In genomic region chr8:12315177-12315576, GRCm38 (mm10) we compare ENCODE assay signal across 37 mouse cellular contexts. TPM values are rescaled to one million over a fixed set of nuclear protein-coding genes. Genes with fewer than 3 reads are reported as not detected.
DNase-seq lines count a peak whose midpoint lies in the region; ATAC-seq and TF ChIP-seq lines count a peak whose summit lies in the region.
"Had no signal": no experiment of that assay in that cellular context is flagged by ENCODE, and none has a peak within 500 bp of the region (broad histone marks: within the 10 kb centered on the region; RNA-seq: fewer than 3 reads in every experiment).

No protein-coding gene starts in this region.

- no peak for TF ChIP-seq CTCF in midbrain, postnatal 0 days (IDR thresholded peaks at IDR 0.05)

- H3K36me3 ChIP-seq in forebrain, embryonic 14.5 days (ENCODE audit: control insufficient read depth, insufficient read depth, low read length), result no peaks in the 10 kb centered on the region
- no peaks in the 10 kb centered on the region for H3K36me3 ChIP-seq in forebrain, embryonic 13.5 days (ENCODE audit: poor library complexity, severe bottlenecking)
- H3K36me3 ChIP-seq in midbrain, postnatal 0 days (ENCODE audit: insufficient read depth, low read length), result no peaks in the 10 kb centered on the region
- no peaks in the 10 kb centered on the region for H3K36me3 ChIP-seq in midbrain, embryonic 10.5 days
- H3K36me3 ChIP-seq: embryonic facial prominence, embryonic 10.5 days; embryonic facial prominence, embryonic 15.5 days; forebrain, embryonic 12.5 days; limb, embryonic 12.5 days; liver, embryonic 15.5 days had no signal

- H3K9me3 ChIP-seq in forebrain, embryonic 14.5 days (replicated peaks; ENCODE audit: control insufficient read depth, low read length), result no peaks in the 10 kb centered on the region
- H3K9me3 ChIP-seq in forebrain, embryonic 13.5 days (replicated peaks), result 0 out of 2 replicates have a peak, but pooled peaks cover 5% of the 10 kb centered on the region
- no peaks in the 10 kb centered on the region for H3K9me3 ChIP-seq in midbrain, postnatal 0 days (ENCODE audit: low read length)
- no peaks in the 10 kb centered on the region for H3K9me3 ChIP-seq in midbrain, embryonic 10.5 days (replicated peaks)
- H3K9me3 ChIP-seq: embryonic facial prominence, embryonic 10.5 days; embryonic facial prominence, embryonic 15.5 days; forebrain, embryonic 12.5 days; limb, embryonic 12.5 days; liver, embryonic 15.5 days had no signal

- no peak overlapping the region for H3K9ac ChIP-seq in forebrain, embryonic 14.5 days (ENCODE audit: low read length)
- H3K9ac ChIP-seq in forebrain, embryonic 13.5 days, result no peak overlapping the region
- H3K9ac ChIP-seq in midbrain, postnatal 0 days (replicated peaks; ENCODE audit: low read length, poor library complexity, severe bottlenecking), result no peak overlapping the region
- H3K9ac ChIP-seq: embryonic facial prominence, embryonic 15.5 days; forebrain, embryonic 12.5 days; limb, embryonic 12.5 days; liver, embryonic 15.5 days; lung, embryonic 14.5 days had no signal

- no peak overlapping the region for H3K4me2 ChIP-seq in forebrain, embryonic 14.5 days (ENCODE audit: low read length)
- no peak overlapping the region for H3K4me2 ChIP-seq in forebrain, embryonic 13.5 days
- no peak overlapping the region for H3K4me2 ChIP-seq in midbrain, postnatal 0 days (ENCODE audit: low read depth, low read length, poor library complexity, severe bottlenecking)
- H3K4me2 ChIP-seq: embryonic facial prominence, embryonic 15.5 days; forebrain, embryonic 12.5 days; heart, embryonic 11.5 days; limb, embryonic 12.5 days; liver, embryonic 15.5 days; lung, embryonic 14.5 days had no signal

- H3K4me1 ChIP-seq in forebrain, embryonic 14.5 days (ENCODE audit: control insufficient read depth, insufficient read depth, low read length), result peaks cover 34% of the 10 kb centered on the region
- H3K4me1 ChIP-seq in forebrain, embryonic 13.5 days, result peaks cover 53% of the 10 kb centered on the region
- peaks cover 4% of the 10 kb centered on the region; the same call in 1 of the 2 replicates for H3K4me1 ChIP-seq in midbrain, postnatal 0 days (ENCODE audit: insufficient read depth, low read length)
- peaks cover 19% of the 10 kb centered on the region for H3K4me1 ChIP-seq in midbrain, embryonic 10.5 days
- H3K4me1 ChIP-seq: liver, embryonic 15.5 days had no signal

- H3K27ac ChIP-seq in forebrain, embryonic 14.5 days (ENCODE audit: low read depth, low read length), result no peak overlapping the region
- no peak overlapping the region for H3K27ac ChIP-seq in forebrain, embryonic 13.5 days
- no peak overlapping the region for H3K27ac ChIP-seq in midbrain, postnatal 0 days (ENCODE audit: low read depth, low read length)
- no peak overlapping the region for H3K27ac ChIP-seq in midbrain, embryonic 10.5 days (replicated peaks)
- H3K27ac ChIP-seq: embryonic facial prominence, embryonic 10.5 days; embryonic facial prominence, embryonic 15.5 days; forebrain, embryonic 12.5 days; gastrocnemius, adult 2 months; limb, embryonic 12.5 days; liver, embryonic 15.5 days; stomach, postnatal 0 days had no signal

- no peak for ATAC-seq in forebrain, embryonic 14.5 days
- no peak for ATAC-seq in forebrain, embryonic 13.5 days
- ATAC-seq in midbrain, postnatal 0 days (ENCODE audit: low FRiP score), result no peak
- ATAC-seq: intestine, postnatal 0 days; Patski had no signal

- DNase-seq in forebrain, embryonic 14.5 days (ENCODE audit: low spot score), result peak; percentile 67
- DNase-seq in layer of hippocampus, postnatal 10 days (ENCODE audit: low spot score in 2 of 2), result peak; percentile 41 to 59
- DNase-seq in layer of hippocampus, adult 11-12 months (ENCODE audit: low spot score), result no peak
- peak; percentile 82 for DNase-seq in midbrain, postnatal 0 days (ENCODE audit: low spot score)
- no peak for DNase-seq in midbrain, embryonic 10.5 days (ENCODE audit: low spot score)
- DNase-seq in right cerebral cortex, postnatal 4 days, result peak; percentile 58
- no peak for DNase-seq in right cerebral cortex, adult 2 months (ENCODE audit: low spot score in 2 of 2)
- DNase-seq: adrenal gland, postnatal 10 days; cerebellum, adult 11 months; cerebellum, postnatal 25 days; gastrocnemius, adult 2 months; gastrocnemius, postnatal 36 days; heart, adult 18-20 months; heart, postnatal 36 days; kidney, adult 9 months; kidney, postnatal 10 days; lung, embryonic 14.5 days; lung, postnatal 14 days; thymus, adult 18-20 months; thymus, postnatal 25 days had no signal

- H3K4me3 ChIP-seq in forebrain, embryonic 14.5 days (ENCODE audit: low read depth, low read length), result no peak overlapping the region
- H3K4me3 ChIP-seq in forebrain, embryonic 13.5 days, result no peak overlapping the region
- H3K4me3 ChIP-seq in midbrain, postnatal 0 days (ENCODE audit: low read depth, low read length), result no peak overlapping the region
- no peak overlapping the region for H3K4me3 ChIP-seq in midbrain, embryonic 10.5 days
- H3K4me3 ChIP-seq: embryonic facial prominence, embryonic 10.5 days; embryonic facial prominence, embryonic 15.5 days; forebrain, embryonic 12.5 days; gastrocnemius, adult 2 months; limb, embryonic 12.5 days; liver, embryonic 15.5 days had no signal

- WGBS in forebrain, embryonic 14.5 days, result 22% methylated on average over 5 of the region's 5 CpGs
- 32% methylated on average over 5 of the region's 5 CpGs for WGBS in forebrain, embryonic 13.5 days
- WGBS in midbrain, postnatal 0 days, result 44% methylated on average over 5 of the region's 5 CpGs
- WGBS in midbrain, embryonic 10.5 days, result 71% methylated on average over 5 of the region's 5 CpGs

- peaks cover 20% of the 10 kb centered on the region for H3K27me3 ChIP-seq in forebrain, embryonic 14.5 days (replicated peaks; ENCODE audit: control insufficient read depth, insufficient read depth, low read length)
- peaks cover 59% of the 10 kb centered on the region for H3K27me3 ChIP-seq in forebrain, embryonic 13.5 days
- H3K27me3 ChIP-seq in midbrain, postnatal 0 days (ENCODE audit: insufficient read depth, low read length), result peaks cover 29% of the 10 kb centered on the region
- H3K27me3 ChIP-seq in midbrain, embryonic 10.5 days (ENCODE audit: low read depth, poor library complexity, severe bottlenecking), result peaks cover 100% of the 10 kb centered on the region

RNA-seq across cellular contexts. Expression of gene A230072I06Rik, which starts 36.6 kb away (rescaled TPM):
- 0.27 TPM in 1 of 2 replicates, not detected in the other for polyA plus RNA-seq in forebrain, embryonic 14.5 days (2014; fragmentation: Nextera tagmentation; extraction: Ambion mirVana)
- 0.21 and 0.28 TPM in 2 replicates for polyA plus RNA-seq in forebrain, embryonic 13.5 days (2015; fragmentation: Nextera tagmentation; extraction: Ambion mirVana)
- under 1 TPM in 1 of 2 experiments, not detected in 1; 0.25 TPM for total RNA-seq in layer of hippocampus, postnatal 10 days (2021)
- total RNA-seq in midbrain, postnatal 0 days (2014; rRNA removed), result 0.24 TPM in 1 of 2 replicates, not detected in the other
- not detected in 2 replicates for polyA plus RNA-seq in midbrain, postnatal 0 days (2015; fragmentation: Nextera tagmentation; extraction: Ambion mirVana)
- polyA plus RNA-seq in midbrain, embryonic 10.5 days (2016; fragmentation: Nextera tagmentation; extraction: Ambion mirVana), result not detected in 2 replicates
- total RNA-seq: adrenal gland, postnatal 10 days; gastrocnemius, adult 2 months; gastrocnemius, postnatal 36 days; heart, adult 18-20 months; heart, postnatal 36 days; left cerebral cortex, postnatal 14 days; liver, adult 2 months; MEL had no signal
- polyA plus RNA-seq: embryonic facial prominence, embryonic 10.5 days; embryonic facial prominence, embryonic 15.5 days; heart, embryonic 11.5 days; heart, embryonic 16.5 days; intestine, postnatal 0 days; large intestine, adult 2 months; limb, embryonic 12.5 days; liver, adult 2 months; liver, embryonic 15.5 days; lung, embryonic 14.5 days; neural tube, embryonic 14.5 days; Patski; spleen, adult 2 months; stomach, postnatal 0 days had no signal

Comparison
In these comparisons a context has a peak if more than half of its experiments do, and no peak if none do; other contexts are left out.
1. DNase-seq: peak in forebrain, embryonic 14.5 days (single experiment), layer of hippocampus, postnatal 10 days (2 of 2), midbrain, postnatal 0 days (single experiment) and right cerebral cortex, postnatal 4 days (single experiment); none in layer of hippocampus, adult 11-12 months (single experiment), midbrain, embryonic 10.5 days (single experiment) and right cerebral cortex, adult 2 months (0 of 2).